Mouse (Mus musculus): ENCODE data around the gene Exosc10.

The Exosc10 gene

GRCm38 (mm10) chr4:148558297-148559000 lies at the start of gene Exosc10:
TSS of gene Exosc10 (plus strand) at chr4:148558429.
- DNase-seq (ENCODE audit: low spot score in 2 of 2), result peak; percentile 86 to 88

GRCm38 (mm10) chr4:148509450-148510084 lies 48.7 kb upstream of the Exosc10 start:
- DNase-seq (ENCODE audit: low spot score in 2 of 2), result no peak

- DNase-seq (ENCODE audit: low spot score in 2 of 2), result peak; percentile 51 to 68
Measured at GRCm38 (mm10) chr4:148510691-148511090, 47.5 kb upstream of the Exosc10 start.

- no peak for DNase-seq (ENCODE audit: low spot score in 2 of 2)
Measured at GRCm38 (mm10) chr4:148511334-148511733, 46.9 kb upstream of the Exosc10 start.

- DNase-seq (ENCODE audit: low spot score in 2 of 2), result peak; percentile 29 to 38
Measured at GRCm38 (mm10) chr4:148513021-148513559, 45.1 kb upstream of the Exosc10 start.

- no peak for DNase-seq (ENCODE audit: low spot score in 2 of 2)
Measured at GRCm38 (mm10) chr4:148515313-148515712, 42.9 kb upstream of the Exosc10 start.

- DNase-seq (ENCODE audit: low spot score in 2 of 2), result no peak
Measured at GRCm38 (mm10) chr4:148517809-148518208, 40.4 kb upstream of the Exosc10 start.

GRCm38 (mm10) chr4:148518235-148518795 lies 39.9 kb upstream of the Exosc10 start:
- no peak for DNase-seq (ENCODE audit: low spot score in 2 of 2)

GRCm38 (mm10) chr4:148523538-148523937 lies 34.7 kb upstream of the Exosc10 start:
- DNase-seq (ENCODE audit: low spot score in 2 of 2), result no peak

GRCm38 (mm10) chr4:148527158-148527910 lies 30.9 kb upstream of the Exosc10 start:
- peak; percentile 25 to 45 for DNase-seq (ENCODE audit: low spot score in 2 of 2)

GRCm38 (mm10) chr4:148530351-148530750 lies 27.9 kb upstream of the Exosc10 start:
- no peak for DNase-seq (ENCODE audit: low spot score in 2 of 2)

- DNase-seq (ENCODE audit: low spot score in 2 of 2), result peak in 1 of 2 experiments; percentile 31
Measured at GRCm38 (mm10) chr4:148530778-148531177, 27.5 kb upstream of the Exosc10 start.

GRCm38 (mm10) chr4:148531341-148531740 lies 26.9 kb upstream of the Exosc10 start:
- DNase-seq (ENCODE audit: low spot score in 2 of 2), result no peak

- DNase-seq (ENCODE audit: low spot score in 2 of 2), result no peak
Measured at GRCm38 (mm10) chr4:148532516-148532915, 25.7 kb upstream of the Exosc10 start.

- peak; percentile 25 to 56 for DNase-seq (ENCODE audit: low spot score in 2 of 2)
Measured at GRCm38 (mm10) chr4:148533613-148534328, 24.5 kb upstream of the Exosc10 start.

GRCm38 (mm10) chr4:148535876-148536275 lies 22.4 kb upstream of the Exosc10 start:
- DNase-seq (ENCODE audit: low spot score in 2 of 2), result no peak

GRCm38 (mm10) chr4:148549106-148549505 lies 9.1 kb upstream of the Exosc10 start:
- no peak for DNase-seq (ENCODE audit: low spot score in 2 of 2)

GRCm38 (mm10) chr4:148557766-148558165 lies 463 bp upstream of the Exosc10 start:
- DNase-seq (ENCODE audit: low spot score in 2 of 2), result no peak

GRCm38 (mm10) chr4:148562676-148563075 lies 4.4 kb downstream of the Exosc10 start:
- no peak for DNase-seq (ENCODE audit: low spot score in 2 of 2)

GRCm38 (mm10) chr4:148563595-148563994 lies 5.4 kb downstream of the Exosc10 start:
- DNase-seq (ENCODE audit: low spot score in 2 of 2), result no peak

- DNase-seq (ENCODE audit: low spot score in 2 of 2), result no peak
Measured at GRCm38 (mm10) chr4:148570138-148570537, 11.9 kb downstream of the Exosc10 start.

Data from heart, adult 9 months (tissue).